10 mouse cellular contexts compared by ENCODE assay signal in the genomic region with DNA sequence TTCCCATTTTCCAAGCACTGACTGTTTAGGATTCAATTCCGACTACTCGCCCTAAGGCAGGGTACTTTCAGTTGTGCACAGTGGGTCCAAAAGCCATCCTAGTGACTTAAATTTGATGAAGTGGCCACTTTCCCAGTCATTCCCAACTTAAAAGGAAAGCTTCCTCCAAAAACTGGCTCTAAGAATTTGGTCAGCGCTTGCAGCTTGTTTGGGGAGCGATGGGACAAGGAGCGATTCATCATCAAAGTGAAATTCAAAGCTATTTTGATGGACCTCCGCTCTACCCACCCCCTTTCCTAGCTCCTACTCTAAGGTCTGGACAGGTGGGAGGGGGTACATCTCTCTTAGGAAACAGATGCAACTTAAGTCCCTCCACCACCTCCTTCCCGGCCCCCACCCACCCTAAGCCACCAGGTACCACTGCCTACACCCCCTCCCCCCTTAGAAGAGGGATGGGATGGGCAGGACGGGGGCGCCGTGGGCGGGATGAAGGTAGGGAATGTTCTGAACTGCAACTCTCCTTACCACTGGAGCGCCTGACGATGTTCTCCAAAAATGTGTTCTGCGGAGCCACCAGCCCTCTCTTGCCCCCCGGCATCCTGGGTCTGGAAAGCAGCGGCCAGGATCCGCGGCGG. TPM values are rescaled to one million over a fixed set of nuclear protein-coding genes. Genes with fewer than 3 reads are reported as not detected.
A peak's percentile ranks its signal among the peaks of the same experiment; 100 is the strongest.
DNase-seq lines count a peak whose midpoint lies in the region; ATAC-seq and TF ChIP-seq lines count a peak whose summit lies in the region.
"Had no signal": no experiment of that assay in that cellular context is flagged by ENCODE, and none has a peak within 500 bp of the region (broad histone marks: within the 10 kb centered on the region; RNA-seq: fewer than 3 reads in every experiment).

No protein-coding gene starts in this region.

- WGBS in kidney, postnatal 0 days: 4% methylated on average over 19 of the region's 19 CpGs
- WGBS in embryonic facial prominence, embryonic 11.5 days: 2% methylated on average over 19 of the region's 19 CpGs
- WGBS in midbrain, embryonic 13.5 days: 2% methylated on average over 19 of the region's 19 CpGs

- H3K9me3 ChIP-seq in kidney, postnatal 0 days (replicated peaks; ENCODE audit: low read length): no peaks in the 10 kb centered on the region
- no peaks in the 10 kb centered on the region for H3K9me3 ChIP-seq in embryonic facial prominence, embryonic 11.5 days (replicated peaks; ENCODE audit: control insufficient read depth, low read length)
- no peaks in the 10 kb centered on the region for H3K9me3 ChIP-seq in midbrain, embryonic 13.5 days
- H3K9me3 ChIP-seq: megakaryocyte, embryonic 14.5 days had no signal

- H3K4me2 ChIP-seq in kidney, postnatal 0 days (ENCODE audit: low read length): peak overlapping the region; percentile 60
- peak overlapping the region; percentile 89 for H3K4me2 ChIP-seq in embryonic facial prominence, embryonic 11.5 days (ENCODE audit: low read depth, low read length)
- H3K4me2 ChIP-seq in midbrain, embryonic 13.5 days (replicated peaks): peak overlapping the region; percentile 98

- DNase-seq in kidney, postnatal 0 days (ENCODE audit: low spot score): no peak
- DNase-seq in kidney, adult 18-20 months: no peak
- no peak for DNase-seq in embryonic facial prominence, embryonic 11.5 days (ENCODE audit: low spot score)
- peak; percentile 9 for DNase-seq in forelimb bud, embryonic 11.5 days (ENCODE audit: low read depth, low spot score)
- DNase-seq in cerebellum, adult 8-10 months: no peak
- no peak for DNase-seq in embryo, embryonic 11 days
- DNase-seq: kidney, postnatal 14 days had no signal

- H3K27ac ChIP-seq in kidney, postnatal 0 days: no peak overlapping the region
- no peak overlapping the region for H3K27ac ChIP-seq in embryonic facial prominence, embryonic 11.5 days (replicated peaks; ENCODE audit: low read depth, low read length)
- peak overlapping the region; percentile 75 for H3K27ac ChIP-seq in midbrain, embryonic 13.5 days

- 0 out of 2 replicates have a peak, but pooled peaks cover 7% of the 10 kb centered on the region for H3K4me1 ChIP-seq in kidney, postnatal 0 days (replicated peaks; ENCODE audit: insufficient read depth, low read length)
- no peaks in the 10 kb centered on the region for H3K4me1 ChIP-seq in embryonic facial prominence, embryonic 11.5 days (ENCODE audit: control insufficient read depth, insufficient read depth, low read length)
- peaks cover 16% of the 10 kb centered on the region for H3K4me1 ChIP-seq in midbrain, embryonic 13.5 days (replicated peaks)

- TF ChIP-seq CTCF in kidney, postnatal 0 days (IDR thresholded peaks at IDR 0.05; ENCODE audit: low read depth): no peak

- ATAC-seq in kidney, postnatal 0 days (replicated peaks; ENCODE audit: low FRiP score, low read depth): 0 out of 2 replicates have a peak, but pooled peaks have one; percentile 25
- peak; percentile 46; the same call in 1 of the 2 replicates for ATAC-seq in embryonic facial prominence, embryonic 11.5 days (replicated peaks; ENCODE audit: insufficient number of reproducible peaks, low FRiP score, low TSS enrichment, low read depth)
- peak; percentile 69 for ATAC-seq in midbrain, embryonic 13.5 days
- no peak for ATAC-seq in frontal cortex, adult (ENCODE audit: low TSS enrichment)

- peak overlapping the region; percentile 35 for H3K4me3 ChIP-seq in kidney, postnatal 0 days (replicated peaks; ENCODE audit: low read depth, low read length)
- peak overlapping the region; percentile 47 for H3K4me3 ChIP-seq in embryonic facial prominence, embryonic 11.5 days (ENCODE audit: low read depth, low read length)
- peak overlapping the region; percentile 74 for H3K4me3 ChIP-seq in midbrain, embryonic 13.5 days (replicated peaks)

- no peaks in the 10 kb centered on the region for H3K36me3 ChIP-seq in kidney, postnatal 0 days (ENCODE audit: insufficient read depth, low read length)
- H3K36me3 ChIP-seq in embryonic facial prominence, embryonic 11.5 days (replicated peaks; ENCODE audit: control insufficient read depth, insufficient read depth, low read depth, low read length): no peaks in the 10 kb centered on the region
- no peaks in the 10 kb centered on the region for H3K36me3 ChIP-seq in midbrain, embryonic 13.5 days

- peaks cover 34% of the 10 kb centered on the region for H3K27me3 ChIP-seq in kidney, postnatal 0 days (ENCODE audit: insufficient read depth, low read length)
- peaks cover 13% of the 10 kb centered on the region for H3K27me3 ChIP-seq in embryonic facial prominence, embryonic 11.5 days (ENCODE audit: control insufficient read depth, insufficient read depth, low read length)
- peaks cover 19% of the 10 kb centered on the region; the same call in 1 of the 2 replicates for H3K27me3 ChIP-seq in midbrain, embryonic 13.5 days

- no peak overlapping the region for H3K9ac ChIP-seq in kidney, postnatal 0 days (ENCODE audit: low read depth, low read length)
- H3K9ac ChIP-seq in embryonic facial prominence, embryonic 11.5 days (replicated peaks; ENCODE audit: low read length): peak overlapping the region; percentile 28
- peak overlapping the region; percentile 77 for H3K9ac ChIP-seq in midbrain, embryonic 13.5 days (replicated peaks)

RNA-seq across cellular contexts. Expression of gene Kcnh5, which starts 1.1 kb away (rescaled TPM):
- polyA plus RNA-seq in kidney, postnatal 0 days (2015; fragmentation: Nextera tagmentation; extraction: Ambion mirVana): 0.18 and 0.19 TPM in 2 replicates
- 0.10 and 0.15 TPM in 2 replicates for polyA plus RNA-seq in embryonic facial prominence, embryonic 11.5 days (2014; fragmentation: Nextera tagmentation; extraction: Ambion mirVana)
- 1.2 and 1.3 TPM in 2 replicates for polyA plus RNA-seq in midbrain, embryonic 13.5 days (2015; fragmentation: Nextera tagmentation; extraction: Ambion mirVana)
